Mouse (Mus musculus) neural tube, embryonic 15.5 days (tissue): ENCODE data around the gene Apaf1. TPM values are rescaled to one million over a fixed set of nuclear protein-coding genes. Genes with fewer than 3 reads are reported as not detected.
A peak's percentile ranks its signal among the peaks of the same experiment; 100 is the strongest.

Source experiments
- ATAC-seq: fragments of 200-750 bp; cut with Nextera tagmentation; 2 replicates; pipeline ENCODE4 v1.8.0; 2017; ENCODE audit warnings: mild to moderate bottlenecking, moderate TSS enrichment, moderate library complexity; ENCODE audit not compliant: low FRiP score
- H3K27ac ChIP-seq: fragments of 300-500 bp; sonication (generic); replicated peaks from 2 replicates; pipeline ENCODE4 v1.5.1; 2015; ENCODE audit warnings: mild to moderate bottlenecking, inconsistent platforms
- H3K27me3 ChIP-seq: fragments of 300-500 bp; sonication (generic); replicated peaks from 2 replicates; pipeline ENCODE4 v1.6.1; 2015; ENCODE audit warnings: inconsistent platforms
- H3K36me3 ChIP-seq: fragments of 300-500 bp; sonication (generic); 2 replicates; pipeline ENCODE4 v1.6.1; 2015; ENCODE audit warnings: inconsistent platforms
- H3K4me1 ChIP-seq: fragments of 300-500 bp; sonication (generic); 2 replicates; pipeline ENCODE4 v1.6.1; 2015; ENCODE audit warnings: inconsistent platforms
- H3K4me2 ChIP-seq: fragments of 300-500 bp; sonication (generic); 2 replicates; pipeline ENCODE4 v1.6.1; 2015; ENCODE audit warnings: inconsistent platforms, mild to moderate bottlenecking, moderate library complexity
- H3K4me3 ChIP-seq: fragments of 300-500 bp; sonication (generic); replicated peaks from 2 replicates; pipeline ENCODE4 v1.5.1; 2015; ENCODE audit warnings: mild to moderate bottlenecking, inconsistent platforms
- H3K9ac ChIP-seq: fragments of 300-500 bp; sonication (generic); replicated peaks from 2 replicates; pipeline ENCODE4 v1.6.1; 2015; ENCODE audit warnings: mild to moderate bottlenecking, inconsistent platforms
- H3K9me3 ChIP-seq: fragments of 300-500 bp; sonication (generic); replicated peaks from 2 replicates; pipeline ENCODE4 v1.6.1; 2016; ENCODE audit warnings: inconsistent platforms
- WGBS: fragments of 180-500 bp; shearing (Covaris S2); methylation state at CpG from one replicate; pipeline ENCODE4 v1.1.7; 2015; ENCODE audit warnings: mixed read lengths; 5-methylcytosine and 5-hydroxymethylcytosine counted together
- polyA plus RNA-seq: library from polyadenylated mRNA; unstranded; fragments of >200 nt; fragmentation: Nextera tagmentation; extraction: Ambion mirVana; gene quantifications from 2 replicates; pipeline ENCODE4 v1.2.1, GENCODE M21; 2015

Apaf1 gene
- polyA plus RNA-seq, 1 experiment from 2014 or later, result 14.4 TPM

GRCm38 (mm10) chr10:90969355-90970174 lies 113.0 kb downstream of the Apaf1 start:
- peaks cover 15% of the 10 kb centered on the region for H3K4me1 ChIP-seq
- H3K36me3 ChIP-seq, result 0 out of 2 replicates have a peak, but pooled peaks cover 6% of the 10 kb centered on the region
- peak; percentile 58; the same call in 1 of the 2 replicates for ATAC-seq
- H3K9ac ChIP-seq, result peak overlapping the region; percentile 41
- 3% methylated on average over 63 of the region's 72 CpGs for WGBS
- H3K4me3 ChIP-seq, result peak overlapping the region; percentile 42
- peaks cover 40% of the 10 kb centered on the region for H3K27me3 ChIP-seq
- no peaks in the 10 kb centered on the region for H3K9me3 ChIP-seq
- peak overlapping the region; percentile 82 for H3K4me2 ChIP-seq
- no peak overlapping the region for H3K27ac ChIP-seq

GRCm38 (mm10) chr10:90968247-90968646 lies 114.3 kb downstream of the Apaf1 start:
- ATAC-seq, result no peak

GRCm38 (mm10) chr10:90966821-90967220 lies 115.7 kb downstream of the Apaf1 start:
- no peak overlapping the region for H3K9ac ChIP-seq
- no peak overlapping the region for H3K4me3 ChIP-seq
- no peak overlapping the region for H3K4me2 ChIP-seq
- WGBS, result 16% methylated on average over 9 of the region's 9 CpGs
- peaks cover 40% of the 10 kb centered on the region for H3K27me3 ChIP-seq
- no peaks in the 10 kb centered on the region for H3K9me3 ChIP-seq
- no peak for ATAC-seq
- H3K4me1 ChIP-seq, result peaks cover 15% of the 10 kb centered on the region
- H3K36me3 ChIP-seq, result 0 out of 2 replicates have a peak, but pooled peaks cover 6% of the 10 kb centered on the region
- no peak overlapping the region for H3K27ac ChIP-seq

More at GRCm38 (mm10) chr10:90968247-90968646, 114.3 kb downstream of the Apaf1 start:
- WGBS, result 90% methylated on average over 10 of the region's 10 CpGs
- no peak overlapping the region for H3K4me3 ChIP-seq
- H3K36me3 ChIP-seq, result 0 out of 2 replicates have a peak, but pooled peaks cover 6% of the 10 kb centered on the region
- peaks cover 15% of the 10 kb centered on the region for H3K4me1 ChIP-seq
- peaks cover 40% of the 10 kb centered on the region for H3K27me3 ChIP-seq
- no peak overlapping the region for H3K4me2 ChIP-seq
- H3K27ac ChIP-seq, result no peak overlapping the region
- H3K9me3 ChIP-seq, result no peaks in the 10 kb centered on the region
- H3K9ac ChIP-seq, result no peak overlapping the region

- no peaks in the 10 kb centered on the region for H3K9me3 ChIP-seq
- peaks cover 40% of the 10 kb centered on the region for H3K27me3 ChIP-seq
- no peak overlapping the region for H3K4me3 ChIP-seq
- peaks cover 15% of the 10 kb centered on the region for H3K4me1 ChIP-seq
- 0 out of 2 replicates have a peak, but pooled peaks cover 6% of the 10 kb centered on the region for H3K36me3 ChIP-seq
- no peak overlapping the region for H3K9ac ChIP-seq
- H3K27ac ChIP-seq, result no peak overlapping the region
- H3K4me2 ChIP-seq, result no peak overlapping the region
- 51% methylated on average over 14 of the region's 14 CpGs for WGBS
- no peak for ATAC-seq
Observed at GRCm38 (mm10) chr10:90965671-90966315, 116.8 kb downstream of the Apaf1 start.

- 27% methylated on average over 9 of the region's 9 CpGs for WGBS
- H3K4me1 ChIP-seq, result peaks cover 9% of the 10 kb centered on the region
- no peaks in the 10 kb centered on the region for H3K9me3 ChIP-seq
- no peak for ATAC-seq
- H3K4me3 ChIP-seq, result no peak overlapping the region
- H3K36me3 ChIP-seq, result 0 out of 2 replicates have a peak, but pooled peaks cover 6% of the 10 kb centered on the region
- H3K27me3 ChIP-seq, result peaks cover 34% of the 10 kb centered on the region
- H3K27ac ChIP-seq, result no peak overlapping the region
- no peak overlapping the region for H3K4me2 ChIP-seq
- H3K9ac ChIP-seq, result no peak overlapping the region
Observed at GRCm38 (mm10) chr10:90964511-90964910, 118.1 kb downstream of the Apaf1 start.

- WGBS, result 73% methylated on average over 7 of the region's 7 CpGs
- Histone ChIP-seq H3K36me3 (peaks cover 4% of the 10 kb centered on the region; the same call in 1 of the 2 replicates), H3K4me2 (no peak overlapping the region), H3K4me3 (no peak overlapping the region), H3K27ac (no peak overlapping the region), H3K27me3 (0 out of 2 replicates have a peak, but pooled peaks cover 2% of the 10 kb centered on the region), H3K9me3 (no peaks in the 10 kb centered on the region), H3K9ac (no peak overlapping the region), H3K4me1 (no peaks in the 10 kb centered on the region)
- no peak for ATAC-seq
Observed at GRCm38 (mm10) chr10:90960374-90960773, 122.2 kb downstream of the Apaf1 start.

GRCm38 (mm10) chr10:90953821-90954220 lies 128.7 kb downstream of the Apaf1 start:
- Histone ChIP-seq H3K27me3 (no peaks in the 10 kb centered on the region), H3K36me3 (peaks cover 10% of the 10 kb centered on the region), H3K9ac (no peak overlapping the region), H3K4me1 (no peaks in the 10 kb centered on the region), H3K4me3 (no peak overlapping the region), H3K27ac (no peak overlapping the region), H3K9me3 (no peaks in the 10 kb centered on the region), H3K4me2 (no peak overlapping the region)
- 71% methylated on average over 6 of the region's 6 CpGs for WGBS
- ATAC-seq, result no peak

- H3K4me2 ChIP-seq, result no peak overlapping the region
- no peaks in the 10 kb centered on the region for H3K9me3 ChIP-seq
- no peaks in the 10 kb centered on the region for H3K4me1 ChIP-seq
- no peak overlapping the region for H3K4me3 ChIP-seq
- no peak overlapping the region for H3K27ac ChIP-seq
- H3K9ac ChIP-seq, result no peak overlapping the region
- no peaks in the 10 kb centered on the region for H3K27me3 ChIP-seq
- 90% methylated on average over 15 of the region's 15 CpGs for WGBS
- no peak for ATAC-seq
- H3K36me3 ChIP-seq, result peaks cover 15% of the 10 kb centered on the region
Observed at GRCm38 (mm10) chr10:90953103-90953709, 129.4 kb downstream of the Apaf1 start.

GRCm38 (mm10) chr10:90947608-90948373 lies 134.8 kb downstream of the Apaf1 start:
- no peak overlapping the region for H3K4me2 ChIP-seq
- no peak overlapping the region for H3K9ac ChIP-seq
- H3K36me3 ChIP-seq, result peaks cover 19% of the 10 kb centered on the region
- no peaks in the 10 kb centered on the region for H3K4me1 ChIP-seq
- H3K9me3 ChIP-seq, result no peaks in the 10 kb centered on the region
- H3K27ac ChIP-seq, result no peak overlapping the region
- ATAC-seq, result no peak
- 91% methylated on average over 18 of the region's 18 CpGs for WGBS
- H3K27me3 ChIP-seq, result no peaks in the 10 kb centered on the region
- no peak overlapping the region for H3K4me3 ChIP-seq

GRCm38 (mm10) chr10:90947043-90947442 lies 135.5 kb downstream of the Apaf1 start:
- 66% methylated on average over 6 of the region's 6 CpGs for WGBS

More at GRCm38 (mm10) chr10:90947043-90947442, 135.5 kb downstream of the Apaf1 start:
- H3K9me3 ChIP-seq, result no peaks in the 10 kb centered on the region
- H3K4me3 ChIP-seq, result no peak overlapping the region
- H3K9ac ChIP-seq, result no peak overlapping the region
- no peak overlapping the region; the same call in 1 of the 2 replicates for H3K27ac ChIP-seq
- ATAC-seq, result no peak; the same call in 1 of the 2 replicates
- H3K4me2 ChIP-seq, result no peak overlapping the region
- H3K36me3 ChIP-seq, result peaks cover 27% of the 10 kb centered on the region
- H3K4me1 ChIP-seq, result no peaks in the 10 kb centered on the region
- no peaks in the 10 kb centered on the region for H3K27me3 ChIP-seq
